Mouse (Mus musculus) embryonic facial prominence, embryonic 13.5 days (tissue): ENCODE data around the gene Fntb. TPM values are rescaled to one million over a fixed set of nuclear protein-coding genes. Genes with fewer than 3 reads are reported as not detected.

Experiments
- ATAC-seq: fragments of 200-750 bp; cut with Nextera tagmentation; 2 replicates; pipeline ENCODE4 v1.8.0; 2017; ENCODE audit warnings: low read depth; ENCODE audit not compliant: insufficient number of reproducible peaks, insufficient read depth, low FRiP score, low TSS enrichment
- H3K27ac ChIP-seq: fragments of 300-500 bp; sonication (generic); 2 replicates; pipeline ENCODE4 v1.5.1; 2015; ENCODE audit warnings: moderate library complexity, mild to moderate bottlenecking, inconsistent platforms
- H3K27me3 ChIP-seq: fragments of 300-500 bp; sonication (generic); 2 replicates; pipeline ENCODE4 v1.6.1; 2015; ENCODE audit warnings: mild to moderate bottlenecking, inconsistent platforms
- H3K36me3 ChIP-seq: fragments of 300-500 bp; sonication (generic); 2 replicates; pipeline ENCODE4 v1.6.1; 2015; ENCODE audit warnings: mild to moderate bottlenecking, inconsistent platforms
- H3K4me1 ChIP-seq: fragments of 300-500 bp; sonication (generic); 2 replicates; pipeline ENCODE4 v1.6.1; 2015; ENCODE audit warnings: inconsistent platforms
- H3K4me2 ChIP-seq: fragments of 300-500 bp; sonication (generic); 2 replicates; pipeline ENCODE4 v1.6.1; 2015; ENCODE audit warnings: moderate library complexity, mild to moderate bottlenecking, inconsistent platforms
- H3K4me3 ChIP-seq: fragments of 300-500 bp; sonication (generic); 2 replicates; pipeline ENCODE4 v1.5.1; 2015; ENCODE audit warnings: mild to moderate bottlenecking, inconsistent platforms
- H3K9ac ChIP-seq: fragments of 300-500 bp; sonication (generic); 2 replicates; pipeline ENCODE4 v1.6.1; 2015; ENCODE audit warnings: mild to moderate bottlenecking, inconsistent platforms
- H3K9me3 ChIP-seq: fragments of 300-500 bp; sonication (generic); 2 replicates; pipeline ENCODE4 v1.6.1; 2016; ENCODE audit warnings: inconsistent platforms
- WGBS: fragments of 180-500 bp; shearing (Covaris S2); methylation state at CpG from one replicate; pipeline ENCODE4 v1.1.7; 2015; ENCODE audit warnings: mixed read lengths; 5-methylcytosine and 5-hydroxymethylcytosine counted together
- polyA plus RNA-seq: library from polyadenylated mRNA; unstranded; fragments of >200 nt; fragmentation: Nextera tagmentation; extraction: Ambion mirVana; gene quantifications from 2 replicates; pipeline ENCODE4 v1.2.1, GENCODE M21; 2015

Gene Fntb
- polyA plus RNA-seq, 1 experiment from 2014 or later, result 41.8 TPM

DNA sequence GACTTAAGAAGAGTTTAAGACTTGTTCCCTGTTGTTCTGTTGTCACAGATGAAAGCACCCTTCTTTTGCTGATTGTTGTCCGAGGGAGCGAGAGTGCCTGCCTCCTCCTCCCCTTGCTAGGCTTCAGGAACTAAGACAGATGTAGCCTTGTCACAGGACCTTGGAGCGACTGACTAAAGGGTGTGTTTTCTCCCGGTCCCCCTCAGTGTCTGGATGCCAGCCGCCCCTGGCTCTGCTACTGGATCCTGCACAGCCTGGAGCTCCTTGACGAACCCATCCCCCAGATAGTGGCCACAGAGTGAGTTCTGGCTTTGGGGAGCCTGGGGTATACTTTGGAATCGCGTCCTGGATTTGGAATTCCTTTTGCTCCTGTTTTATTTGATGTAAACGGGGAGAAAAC lies 109.4 kb downstream of the Fntb start:
- H3K36me3 ChIP-seq, result peaks cover 22% of the 10 kb centered on the region
- no peak overlapping the region for H3K27ac ChIP-seq

DNA sequence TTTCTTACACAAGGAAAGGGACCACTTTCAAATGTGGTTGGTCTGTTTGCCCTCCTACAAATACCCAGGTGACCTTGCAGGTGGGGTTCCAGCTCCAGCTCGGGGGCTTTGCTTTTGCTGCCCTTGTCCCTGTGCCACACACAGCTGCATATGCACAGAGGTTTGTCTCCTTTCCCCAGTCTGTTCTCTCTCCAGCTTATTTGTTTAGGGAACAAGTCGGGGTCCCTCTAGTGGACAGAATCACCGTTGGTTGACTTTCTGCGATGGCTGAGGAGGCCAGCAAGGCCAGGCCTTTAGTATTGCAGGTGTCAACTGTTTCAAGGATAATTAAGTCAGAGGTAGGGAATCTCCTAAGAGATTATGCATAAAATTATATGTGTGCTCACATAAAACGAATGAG lies 113.9 kb downstream of the Fntb start:
- H3K27me3 ChIP-seq, result no peaks in the 10 kb centered on the region
- H3K27ac ChIP-seq, result no peak overlapping the region
- 11% methylated on average over 5 of the region's 5 CpGs for WGBS
- H3K4me2 ChIP-seq, result no peak overlapping the region
- no peak overlapping the region for H3K4me3 ChIP-seq
- H3K4me1 ChIP-seq, result no peaks in the 10 kb centered on the region; the same call in 1 of the 2 replicates
- no peak for ATAC-seq
- H3K36me3 ChIP-seq, result peaks cover 14% of the 10 kb centered on the region
- H3K9ac ChIP-seq, result no peak overlapping the region
- H3K9me3 ChIP-seq, result no peaks in the 10 kb centered on the region

More for the DNA sequence above, 109.4 kb downstream of the Fntb start:
- Histone ChIP-seq H3K9ac (no peak overlapping the region), H3K4me1 (no peaks in the 10 kb centered on the region; the same call in 1 of the 2 replicates), H3K4me2 (no peak overlapping the region), H3K4me3 (no peak overlapping the region), H3K9me3 (no peaks in the 10 kb centered on the region), H3K27me3 (no peaks in the 10 kb centered on the region)
- ATAC-seq, result no peak
- 38% methylated on average over 9 of the region's 9 CpGs for WGBS

DNA sequence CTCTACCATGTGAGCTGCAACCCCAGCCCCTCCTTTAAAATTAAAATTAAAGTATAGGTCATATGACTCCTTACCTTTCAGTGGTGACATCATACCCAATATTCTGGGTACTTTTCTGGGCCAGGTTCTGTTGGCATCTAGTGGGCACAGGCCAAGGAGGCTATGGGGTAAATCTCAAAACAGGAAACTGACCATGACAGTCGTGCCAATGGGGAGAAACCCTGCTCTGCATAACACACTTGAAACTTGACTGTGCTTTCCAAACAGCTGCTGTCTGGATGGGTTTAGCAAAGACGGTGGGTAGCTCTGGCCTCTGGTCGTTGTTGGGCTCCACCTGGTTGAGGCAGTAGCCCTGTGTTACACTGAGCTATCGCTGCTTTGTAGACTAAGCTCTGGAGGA lies 114.7 kb downstream of the Fntb start:
- Histone ChIP-seq H3K4me2 (no peak overlapping the region), H3K9ac (no peak overlapping the region), H3K4me3 (no peak overlapping the region), H3K27ac (no peak overlapping the region), H3K27me3 (no peaks in the 10 kb centered on the region), H3K36me3 (peaks cover 11% of the 10 kb centered on the region; the same call in 1 of the 2 replicates), H3K4me1 (no peaks in the 10 kb centered on the region; the same call in 1 of the 2 replicates), H3K9me3 (no peaks in the 10 kb centered on the region)
- WGBS, result 80% methylated on average over 4 of the region's 4 CpGs
- no peak for ATAC-seq

DNA sequence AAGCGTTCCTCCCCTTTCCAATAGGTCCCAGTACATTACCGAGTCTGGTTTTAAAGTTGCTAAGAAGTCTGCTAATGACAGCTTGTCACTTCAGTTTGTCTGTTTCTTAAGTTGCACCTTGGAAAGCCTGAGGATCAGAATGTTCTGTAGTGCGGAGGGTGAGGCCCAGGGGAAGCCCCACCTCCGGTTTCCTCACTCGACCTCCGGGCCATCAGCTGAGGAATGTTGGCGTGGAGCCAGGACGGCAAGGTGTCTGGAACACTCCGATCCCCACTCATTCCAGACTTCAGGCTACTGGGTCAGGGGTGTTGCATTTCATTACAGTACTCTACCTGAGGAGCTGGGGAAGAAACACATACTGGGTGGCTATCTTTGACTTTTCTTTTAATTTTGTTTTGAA lies 118.4 kb downstream of the Fntb start:
- no peak overlapping the region for H3K4me3 ChIP-seq
- no peak for ATAC-seq
- H3K4me1 ChIP-seq, result no peaks in the 10 kb centered on the region
- no peaks in the 10 kb centered on the region for H3K9me3 ChIP-seq
- no peak overlapping the region for H3K9ac ChIP-seq
- no peak overlapping the region for H3K4me2 ChIP-seq
- no peaks in the 10 kb centered on the region for H3K27me3 ChIP-seq
- peaks cover 16% of the 10 kb centered on the region for H3K36me3 ChIP-seq
- H3K27ac ChIP-seq, result no peak overlapping the region
- WGBS, result 48% methylated on average over 9 of the region's 9 CpGs

DNA sequence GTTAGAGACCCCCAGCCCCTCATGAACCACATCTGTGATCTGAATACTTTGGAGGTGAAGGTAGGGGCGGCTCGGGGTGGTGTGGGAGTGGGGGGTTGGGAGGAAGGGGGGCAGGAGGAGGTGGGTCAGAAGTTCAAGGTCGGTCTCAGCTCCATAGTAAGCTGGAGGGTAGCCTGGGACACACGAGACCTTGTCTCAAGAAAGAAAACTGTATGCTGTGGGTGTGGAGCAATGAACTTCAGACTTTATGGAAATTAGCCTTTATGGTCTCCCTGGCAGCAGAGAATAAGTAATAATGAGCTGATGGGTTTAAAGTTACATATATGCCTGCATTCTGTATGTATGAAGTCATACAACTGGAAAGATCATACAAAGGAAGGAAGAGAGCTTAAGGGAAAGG lies 119.7 kb downstream of the Fntb start:
- no peak overlapping the region for H3K4me2 ChIP-seq
- no peak overlapping the region for H3K27ac ChIP-seq
- no peak for ATAC-seq
- peaks cover 19% of the 10 kb centered on the region for H3K36me3 ChIP-seq
- 85% methylated on average over 4 of the region's 4 CpGs for WGBS
- no peak overlapping the region for H3K9ac ChIP-seq
- no peaks in the 10 kb centered on the region for H3K27me3 ChIP-seq
- no peaks in the 10 kb centered on the region for H3K4me1 ChIP-seq
- H3K9me3 ChIP-seq, result no peaks in the 10 kb centered on the region
- no peak overlapping the region for H3K4me3 ChIP-seq

DNA sequence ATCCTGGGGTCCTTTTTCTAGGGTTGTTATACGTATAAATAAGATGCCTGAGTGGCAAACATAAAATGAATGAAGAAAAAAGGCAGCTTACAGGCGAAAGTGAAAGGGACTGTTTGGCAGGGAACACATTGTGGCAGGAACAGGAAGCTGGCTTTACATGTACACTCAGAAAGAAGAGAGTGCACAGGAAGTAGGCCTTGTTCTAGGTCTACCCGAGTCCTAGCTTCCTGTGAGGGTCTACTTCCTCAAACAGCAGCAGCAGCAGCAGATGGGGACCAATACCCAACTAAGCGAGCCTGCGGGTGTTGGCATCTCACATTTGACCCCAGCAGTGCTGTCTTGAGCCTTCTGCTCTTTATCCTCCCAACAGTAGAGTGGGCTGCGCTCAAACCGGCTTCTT lies 121.4 kb downstream of the Fntb start:
- ATAC-seq, result no peak
- Histone ChIP-seq H3K36me3 (peaks cover 34% of the 10 kb centered on the region), H3K27ac (no peak overlapping the region), H3K27me3 (no peaks in the 10 kb centered on the region), H3K9me3 (no peaks in the 10 kb centered on the region), H3K4me3 (no peak overlapping the region), H3K4me1 (no peaks in the 10 kb centered on the region), H3K9ac (no peak overlapping the region), H3K4me2 (no peak overlapping the region)
- WGBS, result 86% methylated on average over 7 of the region's 7 CpGs

DNA sequence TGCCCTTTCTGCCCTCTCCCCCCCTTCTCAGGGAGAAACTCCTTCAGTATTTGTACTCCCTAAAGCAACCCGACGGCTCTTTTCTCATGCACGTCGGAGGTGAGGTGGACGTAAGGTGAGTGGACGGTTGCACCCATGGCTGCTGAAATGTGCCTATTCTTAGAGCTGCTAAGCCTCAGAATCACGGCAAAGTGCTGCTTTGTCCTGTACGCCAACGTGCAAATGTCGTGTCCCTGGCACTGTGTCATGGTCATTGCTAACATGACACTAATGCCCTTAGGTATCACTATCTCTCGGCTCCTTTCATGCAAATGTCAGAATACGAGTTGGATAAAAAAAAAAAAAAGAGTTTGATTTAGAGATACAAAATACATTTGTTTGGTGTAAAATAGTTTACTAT lies 122.6 kb downstream of the Fntb start:
- H3K9ac ChIP-seq, result no peak overlapping the region
- WGBS, result 92% methylated on average over 12 of the region's 12 CpGs

DNA sequence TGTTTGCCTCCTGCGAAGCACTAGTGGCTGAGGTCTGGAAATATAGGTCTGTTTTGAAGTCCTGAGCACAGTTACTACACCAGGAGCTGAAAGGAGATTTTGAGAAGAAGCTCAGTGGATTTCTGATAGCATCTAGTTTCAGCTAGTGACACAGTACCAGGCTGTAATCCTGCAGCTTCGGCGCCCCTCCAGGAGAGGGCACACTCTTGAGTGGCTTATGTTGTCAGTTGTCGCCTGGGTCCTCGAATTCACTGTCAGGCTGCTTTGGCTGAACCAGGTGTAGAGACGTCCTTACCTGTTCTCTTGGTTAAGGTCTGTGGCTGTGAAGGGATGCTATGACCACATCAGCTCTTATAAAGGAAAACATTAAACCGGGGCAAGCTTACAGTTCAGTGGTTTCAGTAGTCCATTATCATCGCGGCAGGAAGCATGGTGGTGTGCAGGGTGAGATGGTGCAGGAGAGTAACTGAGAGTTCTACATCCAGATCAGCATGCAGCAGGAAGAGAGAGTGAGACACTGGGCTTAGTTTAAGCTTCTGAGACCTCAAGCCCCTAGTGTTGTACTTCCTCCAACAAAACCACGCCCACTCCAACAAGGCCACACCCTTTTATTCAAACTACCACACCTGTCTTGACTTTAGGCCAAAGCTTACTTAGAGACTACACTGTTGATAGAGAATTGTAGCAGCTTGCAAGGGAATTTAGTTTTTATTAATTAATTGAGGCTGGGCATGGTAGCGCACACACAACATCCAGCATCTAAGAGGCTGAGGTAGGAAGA lies 124.2 kb downstream of the Fntb start:
- H3K36me3 ChIP-seq, result peaks cover 42% of the 10 kb centered on the region
- no peak overlapping the region for H3K9ac ChIP-seq
- no peak for ATAC-seq
- H3K27me3 ChIP-seq, result no peaks in the 10 kb centered on the region
- H3K27ac ChIP-seq, result no peak overlapping the region
- H3K9me3 ChIP-seq, result no peaks in the 10 kb centered on the region
- no peak overlapping the region for H3K4me2 ChIP-seq
- no peaks in the 10 kb centered on the region for H3K4me1 ChIP-seq
- WGBS, result 92% methylated on average over 11 of the region's 11 CpGs
- no peak overlapping the region for H3K4me3 ChIP-seq

More for the DNA sequence above, 122.6 kb downstream of the Fntb start:
- Histone ChIP-seq H3K27me3 (no peaks in the 10 kb centered on the region), H3K36me3 (peaks cover 44% of the 10 kb centered on the region), H3K9me3 (no peaks in the 10 kb centered on the region), H3K27ac (no peak overlapping the region), H3K4me2 (no peak overlapping the region), H3K4me3 (no peak overlapping the region), H3K4me1 (no peaks in the 10 kb centered on the region)
- no peak for ATAC-seq

DNA sequence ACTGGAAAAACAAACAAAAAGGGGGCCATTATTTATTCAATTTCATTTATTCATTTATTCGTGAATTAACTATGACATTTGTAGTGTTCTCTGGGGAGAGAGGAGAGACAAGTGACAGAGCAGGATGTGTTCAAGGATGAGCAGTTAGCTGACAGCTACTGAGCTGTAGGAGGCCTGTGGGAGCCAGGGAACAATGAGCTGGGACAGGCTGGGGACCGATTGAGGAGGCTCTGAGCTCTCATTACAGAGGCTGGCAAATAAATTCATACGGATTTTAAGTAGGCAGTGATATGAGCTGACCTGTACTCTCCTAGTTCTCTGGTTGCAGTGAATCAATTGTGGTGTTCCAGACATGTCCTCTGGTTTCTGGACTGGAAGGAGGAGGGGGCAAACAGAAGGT lies 125.8 kb downstream of the Fntb start:
- ATAC-seq, result no peak
- Histone ChIP-seq H3K27me3 (no peaks in the 10 kb centered on the region), H3K9ac (no peak overlapping the region), H3K36me3 (peaks cover 48% of the 10 kb centered on the region), H3K4me3 (no peak overlapping the region), H3K9me3 (no peaks in the 10 kb centered on the region), H3K4me1 (peaks cover 8% of the 10 kb centered on the region), H3K4me2 (no peak overlapping the region), H3K27ac (no peak overlapping the region)
- WGBS, result 61% methylated on average over 3 of the region's 3 CpGs

DNA sequence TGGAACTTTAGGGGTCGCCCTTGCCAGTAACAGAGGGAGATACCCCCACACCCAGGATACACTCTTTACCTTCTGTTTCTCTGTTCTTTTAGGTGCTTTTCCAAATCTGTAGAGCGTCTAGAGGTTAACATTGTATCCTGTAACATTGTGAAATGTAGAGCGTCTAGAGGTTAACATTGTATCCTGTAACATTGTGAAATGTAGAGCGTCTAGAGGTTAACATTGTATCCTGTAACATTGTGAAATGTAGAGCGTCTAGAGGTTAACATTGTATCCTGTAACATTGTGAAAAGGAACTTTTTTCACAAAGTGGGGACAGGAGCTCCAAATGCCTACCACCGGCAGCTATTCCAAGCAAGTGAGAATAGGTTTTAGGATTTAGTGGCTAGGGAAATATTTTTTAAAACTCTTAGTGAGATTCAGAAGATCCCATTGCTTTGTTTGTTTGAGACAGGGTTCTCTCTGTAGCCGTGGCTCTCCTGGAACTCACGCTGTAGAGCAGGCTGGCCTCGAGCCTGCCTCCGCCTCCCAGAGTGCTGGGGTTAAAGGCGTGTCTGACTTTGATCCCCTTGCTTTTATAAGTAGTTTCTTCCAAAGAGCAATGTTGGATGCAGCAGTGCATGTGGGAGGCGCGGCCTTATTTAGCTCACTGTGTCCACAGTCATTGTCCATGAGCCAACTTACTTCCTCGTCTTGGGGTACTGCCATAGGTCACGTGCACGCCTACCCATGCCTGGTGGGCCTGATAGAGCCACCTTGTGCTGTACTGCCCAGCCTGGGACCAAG lies 127.7 kb downstream of the Fntb start:
- no peak overlapping the region for H3K4me2 ChIP-seq
- ATAC-seq, result no peak
- H3K36me3 ChIP-seq, result peaks cover 43% of the 10 kb centered on the region
- H3K27me3 ChIP-seq, result no peaks in the 10 kb centered on the region
- WGBS, result 93% methylated on average over 16 of the region's 16 CpGs
- no peak overlapping the region for H3K4me3 ChIP-seq
- no peak overlapping the region for H3K27ac ChIP-seq
- peaks cover 8% of the 10 kb centered on the region for H3K4me1 ChIP-seq
- H3K9ac ChIP-seq, result no peak overlapping the region
- no peaks in the 10 kb centered on the region for H3K9me3 ChIP-seq

DNA sequence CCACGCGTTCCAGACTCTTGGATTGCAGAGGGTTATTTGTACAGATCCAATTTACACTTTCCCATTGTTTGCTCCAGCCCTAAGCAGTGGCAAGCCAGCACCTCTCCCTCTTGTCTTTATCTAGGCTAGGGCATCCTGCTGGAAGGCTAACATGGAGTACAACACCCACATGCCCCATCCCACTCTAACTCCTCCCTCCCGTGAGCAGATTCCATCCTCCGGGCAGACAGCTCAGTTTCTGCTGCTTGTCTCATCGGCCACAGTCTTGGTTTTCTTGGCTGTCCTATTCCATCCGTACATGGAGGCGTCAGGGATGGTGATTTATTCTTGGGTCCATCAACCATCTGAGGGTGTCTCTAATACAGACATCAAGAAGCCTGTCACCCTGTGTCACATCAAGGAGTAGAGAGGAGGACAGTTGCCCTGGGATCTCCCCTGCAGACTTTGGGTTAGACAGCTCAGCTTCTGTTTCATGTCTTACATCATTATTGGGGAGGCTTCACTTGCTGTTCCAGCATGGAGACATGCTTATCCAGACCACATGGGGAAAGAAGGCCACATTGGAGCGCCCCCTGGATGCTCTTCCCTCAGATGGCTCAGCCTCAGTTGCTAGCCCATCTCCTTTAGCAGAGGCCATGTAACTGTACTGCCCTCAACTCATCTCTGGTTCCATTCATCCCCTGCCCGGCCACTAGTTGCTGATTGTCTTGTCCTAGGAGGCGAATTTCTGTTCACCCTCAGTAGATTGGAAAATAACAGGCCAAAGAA lies 129.6 kb downstream of the Fntb start:
- peaks cover 41% of the 10 kb centered on the region for H3K36me3 ChIP-seq
- no peak overlapping the region for H3K27ac ChIP-seq
- H3K9me3 ChIP-seq, result no peaks in the 10 kb centered on the region
- WGBS, result 82% methylated on average over 10 of the region's 10 CpGs
- H3K9ac ChIP-seq, result no peak overlapping the region
- no peak for ATAC-seq
- H3K4me2 ChIP-seq, result no peak overlapping the region
- H3K4me3 ChIP-seq, result no peak overlapping the region
- H3K27me3 ChIP-seq, result no peaks in the 10 kb centered on the region
- peaks cover 8% of the 10 kb centered on the region for H3K4me1 ChIP-seq
